10 mouse cellular contexts compared by ENCODE assay signal in genomic region chr4:45142411-45142810, GRCm38 (mm10). TPM values are rescaled to one million over a fixed set of nuclear protein-coding genes. Genes with fewer than 3 reads are reported as not detected.
DNase-seq lines count a peak whose midpoint lies in the region; ATAC-seq lines count a peak whose summit lies in the region.
"Had no signal": no experiment of that assay in that cellular context is flagged by ENCODE, and none has a peak within 500 bp of the region (broad histone marks: within the 10 kb centered on the region; RNA-seq: fewer than 3 reads in every experiment).

No protein-coding gene starts in this region.

- H3K27ac ChIP-seq in midbrain, embryonic 10.5 days (replicated peaks) = no peak overlapping the region; the same call in 1 of the 2 replicates
- H3K27ac ChIP-seq in intestine, embryonic 16.5 days (ENCODE audit: low read length) = no peak overlapping the region
- H3K27ac ChIP-seq: liver, embryonic 13.5 days had no signal

- no peaks in the 10 kb centered on the region for H3K36me3 ChIP-seq in midbrain, embryonic 10.5 days
- no peaks in the 10 kb centered on the region for H3K36me3 ChIP-seq in intestine, embryonic 16.5 days (ENCODE audit: control insufficient read depth, insufficient read depth, low read length)
- H3K36me3 ChIP-seq: liver, embryonic 13.5 days had no signal

- DNase-seq in embryo, embryonic 11 days = peak; percentile 22
- no peak for DNase-seq in embryo, embryonic 9.5 days (ENCODE audit: extremely low spot score)
- DNase-seq in MN1 (ENCODE audit: low spot score) = peak; percentile 71
- DNase-seq in midbrain, embryonic 10.5 days (ENCODE audit: low spot score) = peak; percentile 16
- DNase-seq in thymus, postnatal 10 days (ENCODE audit: low spot score in 2 of 2) = no peak
- no peak for DNase-seq in lung, postnatal 25 days (ENCODE audit: low spot score)
- DNase-seq: liver, embryonic 13.5 days; thymus, postnatal 25 days had no signal

- peaks cover 15% of the 10 kb centered on the region for H3K4me1 ChIP-seq in midbrain, embryonic 10.5 days
- no peaks in the 10 kb centered on the region for H3K4me1 ChIP-seq in intestine, embryonic 16.5 days (ENCODE audit: control insufficient read depth, insufficient read depth, low read length)

- no peaks in the 10 kb centered on the region for H3K27me3 ChIP-seq in midbrain, embryonic 10.5 days (ENCODE audit: low read depth, poor library complexity, severe bottlenecking)
- H3K27me3 ChIP-seq in intestine, embryonic 16.5 days (replicated peaks; ENCODE audit: control insufficient read depth, insufficient read depth, low read length) = no peaks in the 10 kb centered on the region

- WGBS in midbrain, embryonic 10.5 days = 55% methylated on average over 11 of the region's 11 CpGs
- WGBS in intestine, embryonic 16.5 days = 52% methylated on average over 11 of the region's 11 CpGs

- ATAC-seq in hematopoietic stem cell, adult 5-6 weeks (replicated peaks in 1 of 2; ENCODE audit: insufficient read depth in 1 of 2, low FRiP score in 2 of 2, low TSS enrichment in 1 of 2, low read depth in 1 of 2, poor library complexity in 2 of 2, severe bottlenecking in 2 of 2) = peak; percentile 54 to 59; a peak in 3 of 4 replicates
- ATAC-seq in intestine, embryonic 16.5 days = no peak

- no peaks in the 10 kb centered on the region for H3K9me3 ChIP-seq in midbrain, embryonic 10.5 days (replicated peaks)
- H3K9me3 ChIP-seq in intestine, embryonic 16.5 days (ENCODE audit: control insufficient read depth, low read length) = no peaks in the 10 kb centered on the region
- H3K9me3 ChIP-seq: liver, embryonic 13.5 days had no signal

- no peak overlapping the region for H3K4me3 ChIP-seq in midbrain, embryonic 10.5 days
- H3K4me3 ChIP-seq in intestine, embryonic 16.5 days (ENCODE audit: low read length) = no peak overlapping the region
- H3K4me3 ChIP-seq: liver, embryonic 13.5 days had no signal

- H3K9ac ChIP-seq in intestine, embryonic 16.5 days (ENCODE audit: low read depth, low read length) = no peak overlapping the region
- H3K9ac ChIP-seq: liver, embryonic 13.5 days had no signal

- no peak overlapping the region for H3K4me2 ChIP-seq in intestine, embryonic 16.5 days (ENCODE audit: low read depth, low read length)
- H3K4me2 ChIP-seq: liver, embryonic 13.5 days had no signal

RNA-seq across cellular contexts. Expression of gene Tomm5, which starts 34.5 kb away (rescaled TPM):
- total RNA-seq in hematopoietic stem cell, adult 5-6 weeks (2017) = 132 and 175 TPM in 2 replicates
- polyA plus RNA-seq in midbrain, embryonic 10.5 days (2016; fragmentation: Nextera tagmentation; extraction: Ambion mirVana) = 196 and 220 TPM in 2 replicates
- polyA plus RNA-seq in intestine, embryonic 16.5 days (2015; fragmentation: Nextera tagmentation; extraction: Ambion mirVana) = 367 and 411 TPM in 2 replicates

RNA-seq across cellular contexts. Expression of gene Frmpd1, which starts 42.3 kb away (rescaled TPM):
- not detected in 2 replicates for total RNA-seq in hematopoietic stem cell, adult 5-6 weeks (2017)
- 0.90 and 1.5 TPM in 2 replicates for polyA plus RNA-seq in midbrain, embryonic 10.5 days (2016; fragmentation: Nextera tagmentation; extraction: Ambion mirVana)
- polyA plus RNA-seq in intestine, embryonic 16.5 days (2015; fragmentation: Nextera tagmentation; extraction: Ambion mirVana) = 0.39 and 0.48 TPM in 2 replicates

RNA-seq across cellular contexts. Expression of gene Fbxo10, which starts 58.0 kb away (rescaled TPM):
- 5.2 and 7.8 TPM in 2 replicates for total RNA-seq in hematopoietic stem cell, adult 5-6 weeks (2017)
- 14.3 and 15.3 TPM in 2 replicates for polyA plus RNA-seq in midbrain, embryonic 10.5 days (2016; fragmentation: Nextera tagmentation; extraction: Ambion mirVana)
- polyA plus RNA-seq in intestine, embryonic 16.5 days (2015; fragmentation: Nextera tagmentation; extraction: Ambion mirVana) = 7.9 and 8.2 TPM in 2 replicates

Comparison
In these comparisons a context has a peak if more than half of its experiments do, and no peak if none do; other contexts are left out.
1. DNase-seq: peak in embryo, embryonic 11 days (single experiment), MN1 (single experiment) and midbrain, embryonic 10.5 days (single experiment); none in embryo, embryonic 9.5 days (single experiment), thymus, postnatal 10 days (0 of 2) and lung, postnatal 25 days (single experiment).